ENCODE assay signal across 7 mouse cellular contexts in the genomic region with DNA sequence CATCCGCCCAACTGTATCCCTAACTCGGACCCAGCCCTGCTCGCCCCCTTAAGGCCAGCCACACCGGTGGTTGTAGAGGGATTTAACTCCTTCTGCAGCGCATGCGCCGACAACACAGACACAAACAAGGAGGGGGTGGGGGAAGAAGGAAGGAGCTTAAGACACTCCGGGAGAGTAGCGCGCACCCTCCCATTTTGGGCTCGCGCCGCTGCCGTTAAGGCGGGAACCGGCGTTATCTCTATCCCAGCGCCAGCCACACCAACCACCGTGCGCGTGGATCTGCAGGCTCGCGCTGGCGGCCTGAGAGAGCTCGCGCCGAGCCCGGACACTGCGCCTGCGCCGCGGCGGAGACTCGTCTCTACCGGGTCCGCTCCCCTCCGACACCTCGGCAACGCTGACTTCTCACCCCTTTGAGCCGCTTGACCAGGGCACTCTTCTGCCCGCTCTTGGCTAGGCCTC. TPM values are rescaled to one million over a fixed set of nuclear protein-coding genes. Genes with fewer than 3 reads are reported as not detected.
DNase-seq lines count a peak whose midpoint lies in the region; ATAC-seq and TF ChIP-seq lines count a peak whose summit lies in the region.

Gene 1700123O20Rik, plus strand, starts transcription at position 154 of the 459 bp plus-strand sequence.

- peak; percentile 56 for TF ChIP-seq CTCF in liver, postnatal 0 days (IDR thresholded peaks at IDR 0.05; ENCODE audit: low read depth)

- peak within 1 kb of the TSS; percentile 98 for H3K27ac ChIP-seq in kidney, embryonic 16.5 days (ENCODE audit: low read length)
- peak within 1 kb of the TSS; percentile 99 for H3K27ac ChIP-seq in liver, postnatal 0 days (ENCODE audit: low read depth)

- no peaks in the 10 kb centered on the region for H3K27me3 ChIP-seq in kidney, embryonic 16.5 days (ENCODE audit: insufficient read depth, low read length)
- no peaks in the 10 kb centered on the region for H3K27me3 ChIP-seq in liver, postnatal 0 days (ENCODE audit: insufficient read depth, low read length)

- peak within 1 kb of the TSS; percentile 98 for H3K9ac ChIP-seq in kidney, embryonic 16.5 days (replicated peaks; ENCODE audit: low read length)
- H3K9ac ChIP-seq in liver, postnatal 0 days (replicated peaks), result peak within 1 kb of the TSS; percentile 98

- TF ChIP-seq EP300 in liver, postnatal 0 days (IDR thresholded peaks at IDR 0.05; ENCODE audit: low read depth), result no peak

- peak; percentile 88 for ATAC-seq in kidney, embryonic 16.5 days (ENCODE audit: low FRiP score, low TSS enrichment)
- ATAC-seq in liver, postnatal 0 days, result peak; percentile 80

- under 1% methylated on average over 41 of the region's 41 CpGs for WGBS in kidney, embryonic 16.5 days
- WGBS in liver, postnatal 0 days (ENCODE audit: insufficient replicate concordance), result under 1% methylated on average over 41 of the region's 41 CpGs

- DNase-seq in 3134 (ENCODE audit: extremely low read depth, insufficient read length, low spot score), result peak; percentile 91
- DNase-seq in CD4-positive helper T cell, adult 2 months (ENCODE audit: low read depth, low spot score), result peak; percentile 90
- peak; percentile 84 for DNase-seq in c-Kit-negative CD71-positive TER-119-positive erythroid progenitor cells, embryonic 14.5 days (ENCODE audit: low read depth, low spot score)
- DNase-seq in heart, adult 11 months, result peak; percentile 99
- DNase-seq in liver, postnatal 0 days, result peak; percentile 90
- DNase-seq in retina, postnatal 1 day, result peak; percentile 95

- peak within 1 kb of the TSS; percentile 92 for H3K4me3 ChIP-seq in kidney, embryonic 16.5 days (ENCODE audit: low read length)
- H3K4me3 ChIP-seq in liver, postnatal 0 days (ENCODE audit: low read depth, low read length), result peak within 1 kb of the TSS; percentile 87

- H3K4me1 ChIP-seq in kidney, embryonic 16.5 days (ENCODE audit: insufficient read depth, low read length), result peaks cover 35% of the 10 kb centered on the region
- H3K4me1 ChIP-seq in liver, postnatal 0 days (ENCODE audit: insufficient read depth), result peaks cover 14% of the 10 kb centered on the region

- no peaks in the 10 kb centered on the region for H3K9me3 ChIP-seq in kidney, embryonic 16.5 days (ENCODE audit: low read length)
- H3K9me3 ChIP-seq in liver, postnatal 0 days (ENCODE audit: low read length), result no peaks in the 10 kb centered on the region

- H3K36me3 ChIP-seq in kidney, embryonic 16.5 days (ENCODE audit: insufficient read depth, low read length), result peaks cover 29% of the 10 kb centered on the region
- H3K36me3 ChIP-seq in liver, postnatal 0 days (replicated peaks; ENCODE audit: insufficient read depth, low read length), result peaks cover 30% of the 10 kb centered on the region

- peak within 1 kb of the TSS; percentile 86 for H3K4me2 ChIP-seq in kidney, embryonic 16.5 days (replicated peaks; ENCODE audit: low read depth, low read length)
- H3K4me2 ChIP-seq in liver, postnatal 0 days (ENCODE audit: low read depth, low read length), result peak within 1 kb of the TSS; percentile 82

RNA-seq across cellular contexts. Expression of gene 1700123O20Rik, which starts in this region (rescaled TPM):
- polyA plus RNA-seq in kidney, embryonic 16.5 days (2015; fragmentation: Nextera tagmentation; extraction: Ambion mirVana), result 90.4 and 91.1 TPM in 2 replicates
- 50.9 and 53.3 TPM in 2 replicates for polyA plus RNA-seq in liver, postnatal 0 days (2015; fragmentation: Nextera tagmentation; extraction: Ambion mirVana)

Comparison
In these comparisons a context has a peak if more than half of its experiments do, and no peak if none do; other contexts are left out.
1. Peak in every context shown above with its lines: DNase-seq, ATAC-seq, H3K4me3 ChIP-seq and H3K27ac ChIP-seq.